Mouse (Mus musculus): ENCODE data around the gene Washc3. TPM values are rescaled to one million over a fixed set of nuclear protein-coding genes. Genes with fewer than 3 reads are reported as not detected.

The Washc3 gene
- polyA plus RNA-seq, 1 experiment, result 14.4 TPM

GRCm38 (mm10) chr10:88212644-88213043 is 11.8 kb downstream of the Washc3 start:
- Histone ChIP-seq H3K4me3 (replicated peaks; ENCODE audit: extremely low read depth, low read depth, low read length) (no peak overlapping the region), H3K4me1 (ENCODE audit: control insufficient read depth, insufficient read depth, low read length) (no peaks in the 10 kb centered on the region)
- no peak for TF ChIP-seq POLR2A (IDR thresholded peaks at IDR 0.05; ENCODE audit: borderline replicate concordance, extremely low read depth, low read depth, low read length)
- no peak for TF ChIP-seq CTCF (IDR thresholded peaks at IDR 0.05; ENCODE audit: insufficient read depth, low read length)
- WGBS, result 92% methylated on average over 5 of the region's 5 CpGs
- no peak for DNase-seq

GRCm38 (mm10) chr10:88214800-88215514 is 14.1 kb downstream of the Washc3 start:
- no peak for TF ChIP-seq CTCF (IDR thresholded peaks at IDR 0.05; ENCODE audit: insufficient read depth, low read length)

GRCm38 (mm10) chr10:88218161-88218560 is 17.3 kb downstream of the Washc3 start:
- Histone ChIP-seq H3K4me1 (ENCODE audit: control insufficient read depth, insufficient read depth, low read length) (no peaks in the 10 kb centered on the region), H3K4me3 (replicated peaks; ENCODE audit: extremely low read depth, low read depth, low read length) (no peak overlapping the region)
- WGBS, result 95% methylated on average over 3 of the region's 3 CpGs
- TF ChIP-seq CTCF (IDR thresholded peaks at IDR 0.05; ENCODE audit: insufficient read depth, low read length) (no peak), POLR2A (IDR thresholded peaks at IDR 0.05; ENCODE audit: borderline replicate concordance, extremely low read depth, low read depth, low read length) (no peak)
- no peak for DNase-seq

More at GRCm38 (mm10) chr10:88214800-88215514, 14.1 kb downstream of the Washc3 start:
- no peak for DNase-seq
- WGBS, result 83% methylated on average over 20 of the region's 20 CpGs
- no peak overlapping the region for H3K4me3 ChIP-seq (replicated peaks; ENCODE audit: extremely low read depth, low read depth, low read length)
- H3K4me1 ChIP-seq (ENCODE audit: control insufficient read depth, insufficient read depth, low read length), result no peaks in the 10 kb centered on the region

GRCm38 (mm10) chr10:88221718-88222117 is 20.8 kb downstream of the Washc3 start:
- no peak overlapping the region for H3K4me3 ChIP-seq (replicated peaks; ENCODE audit: extremely low read depth, low read depth, low read length)
- no peaks in the 10 kb centered on the region for H3K4me1 ChIP-seq (ENCODE audit: control insufficient read depth, insufficient read depth, low read length)
- DNase-seq, result no peak
- WGBS, result 88% methylated on average over 5 of the region's 5 CpGs
- TF ChIP-seq CTCF (IDR thresholded peaks at IDR 0.05; ENCODE audit: insufficient read depth, low read length) (no peak), POLR2A (IDR thresholded peaks at IDR 0.05; ENCODE audit: borderline replicate concordance, extremely low read depth, low read depth, low read length) (no peak)

- Histone ChIP-seq H3K4me1 (ENCODE audit: control insufficient read depth, insufficient read depth, low read length) (no peaks in the 10 kb centered on the region; the same call in 1 of the 2 replicates), H3K4me3 (replicated peaks; ENCODE audit: extremely low read depth, low read depth, low read length) (no peak overlapping the region)
- TF ChIP-seq CTCF (IDR thresholded peaks at IDR 0.05; ENCODE audit: insufficient read depth, low read length), result no peak
- no peak for TF ChIP-seq POLR2A (IDR thresholded peaks at IDR 0.05; ENCODE audit: borderline replicate concordance, extremely low read depth, low read depth, low read length)
- WGBS, result 80% methylated on average over 5 of the region's 5 CpGs
- DNase-seq, result no peak
Measured at GRCm38 (mm10) chr10:88225421-88225820, 24.5 kb downstream of the Washc3 start.

- no peak for DNase-seq
- no peak overlapping the region for H3K4me3 ChIP-seq (replicated peaks; ENCODE audit: extremely low read depth, low read depth, low read length)
- WGBS, result 95% methylated on average over 2 of the region's 2 CpGs
- TF ChIP-seq CTCF (IDR thresholded peaks at IDR 0.05; ENCODE audit: insufficient read depth, low read length), result no peak
- no peak for TF ChIP-seq POLR2A (IDR thresholded peaks at IDR 0.05; ENCODE audit: borderline replicate concordance, extremely low read depth, low read depth, low read length)
- no peaks in the 10 kb centered on the region; the same call in 1 of the 2 replicates for H3K4me1 ChIP-seq (ENCODE audit: control insufficient read depth, insufficient read depth, low read length)
Measured at GRCm38 (mm10) chr10:88227962-88228361, 27.1 kb downstream of the Washc3 start.

GRCm38 (mm10) chr10:88228521-88229017 is 27.7 kb downstream of the Washc3 start:
- WGBS, result 52% methylated on average over 8 of the region's 8 CpGs
- DNase-seq, result no peak
- TF ChIP-seq CTCF (IDR thresholded peaks at IDR 0.05; ENCODE audit: insufficient read depth, low read length) (no peak), POLR2A (IDR thresholded peaks at IDR 0.05; ENCODE audit: borderline replicate concordance, extremely low read depth, low read depth, low read length) (no peak)
- no peak overlapping the region for H3K4me3 ChIP-seq (replicated peaks; ENCODE audit: extremely low read depth, low read depth, low read length)
- H3K4me1 ChIP-seq (ENCODE audit: control insufficient read depth, insufficient read depth, low read length), result no peaks in the 10 kb centered on the region; the same call in 1 of the 2 replicates

- Histone ChIP-seq H3K4me3 (replicated peaks; ENCODE audit: extremely low read depth, low read depth, low read length) (no peak overlapping the region), H3K4me1 (ENCODE audit: control insufficient read depth, insufficient read depth, low read length) (no peaks in the 10 kb centered on the region; the same call in 1 of the 2 replicates)
- DNase-seq, result no peak
- TF ChIP-seq CTCF (IDR thresholded peaks at IDR 0.05; ENCODE audit: insufficient read depth, low read length), result no peak
- no peak for TF ChIP-seq POLR2A (IDR thresholded peaks at IDR 0.05; ENCODE audit: borderline replicate concordance, extremely low read depth, low read depth, low read length)
- WGBS, result 88% methylated on average over 8 of the region's 8 CpGs
Measured at GRCm38 (mm10) chr10:88231671-88232070, 30.8 kb downstream of the Washc3 start.

GRCm38 (mm10) chr10:88232765-88233164 is 31.9 kb downstream of the Washc3 start:
- 89% methylated on average over 2 of the region's 2 CpGs for WGBS
- DNase-seq, result no peak
- no peaks in the 10 kb centered on the region; the same call in 1 of the 2 replicates for H3K4me1 ChIP-seq (ENCODE audit: control insufficient read depth, insufficient read depth, low read length)
- H3K4me3 ChIP-seq (replicated peaks; ENCODE audit: extremely low read depth, low read depth, low read length), result no peak overlapping the region
- no peak for TF ChIP-seq POLR2A (IDR thresholded peaks at IDR 0.05; ENCODE audit: borderline replicate concordance, extremely low read depth, low read depth, low read length)
- no peak for TF ChIP-seq CTCF (IDR thresholded peaks at IDR 0.05; ENCODE audit: insufficient read depth, low read length)

GRCm38 (mm10) chr10:88244681-88245080 is 43.8 kb downstream of the Washc3 start:
- H3K4me1 ChIP-seq (ENCODE audit: control insufficient read depth, insufficient read depth, low read length), result no peaks in the 10 kb centered on the region
- no peak for TF ChIP-seq POLR2A (IDR thresholded peaks at IDR 0.05; ENCODE audit: borderline replicate concordance, extremely low read depth, low read depth, low read length)
- no peak for TF ChIP-seq CTCF (IDR thresholded peaks at IDR 0.05; ENCODE audit: insufficient read depth, low read length)
- H3K4me3 ChIP-seq (replicated peaks; ENCODE audit: extremely low read depth, low read depth, low read length), result no peak overlapping the region
- no peak for DNase-seq
- WGBS, result 92% methylated on average over 13 of the region's 13 CpGs
